Mouse (Mus musculus) lung, postnatal 0 days (tissue): Measurements from ENCODE around the gene Rcan2.
A peak's percentile ranks its signal among the peaks of the same experiment; 100 is the strongest.

ENCODE experiments used
- CTCF ChIP-seq: IDR thresholded peaks from 2 replicates; pipeline ENCODE4 v1.5.1; 2016; ENCODE audit warnings: antibody characterized with exemption, mild to moderate bottlenecking
- EP300 ChIP-seq: IDR thresholded peaks from 2 replicates; pipeline ENCODE4 v1.6.1; 2016; ENCODE audit warnings: antibody characterized with exemption, mild to moderate bottlenecking, control low read depth

DNA sequence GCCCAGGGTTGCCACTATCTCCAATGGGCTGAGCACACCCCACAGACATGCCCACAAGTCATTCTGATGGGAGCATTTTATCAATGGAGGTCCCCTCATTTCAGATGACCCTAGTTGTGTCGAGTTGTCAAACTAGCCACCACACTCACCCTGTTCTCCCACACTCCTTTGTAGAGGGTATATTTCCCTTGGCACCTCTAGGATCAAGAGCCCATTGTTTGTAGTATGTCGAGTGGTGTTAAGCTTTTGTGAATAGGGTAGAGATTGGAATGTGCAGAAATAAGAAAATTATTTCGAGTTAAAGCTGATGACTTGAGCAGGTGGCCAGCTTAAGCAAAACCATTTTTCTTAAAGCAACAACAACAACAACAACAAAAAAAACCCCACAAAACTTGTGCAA, 47.8 kb downstream of the Rcan2 start:
- TF ChIP-seq EP300, result 0 out of 2 replicates have a peak, but pooled peaks have one; percentile 8
- no peak for TF ChIP-seq CTCF
